Mouse (Mus musculus): Measurements from ENCODE around the gene Prdm1. TPM values are rescaled to one million over a fixed set of nuclear protein-coding genes. Genes with fewer than 3 reads are reported as not detected.

The Prdm1 gene
- polyA plus RNA-seq, 1 experiment from 2014 or later = 0.67 TPM

DNA sequence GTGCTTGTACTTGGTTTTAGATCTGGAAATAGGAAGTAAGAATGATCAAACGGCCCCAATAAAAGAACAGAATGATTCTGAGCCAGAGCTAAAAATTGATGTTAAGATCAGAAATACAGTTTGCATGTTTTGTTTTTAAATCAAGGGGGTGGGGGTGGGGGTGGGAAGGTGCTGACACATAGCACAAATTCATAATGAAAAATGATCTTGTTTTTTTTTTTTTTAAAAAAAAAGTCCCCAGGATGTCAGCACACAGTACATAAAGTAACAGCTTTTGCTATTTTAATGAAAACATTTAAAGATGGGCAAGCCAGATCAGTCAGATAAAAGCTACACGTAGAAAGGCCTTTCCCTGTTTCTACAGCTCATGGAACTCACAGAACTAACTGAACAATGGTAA lies 74.2 kb downstream of the Prdm1 start:
- H3K9ac ChIP-seq = no peak overlapping the region
- no peak overlapping the region for H3K4me3 ChIP-seq
- H3K4me1 ChIP-seq = peaks cover 25% of the 10 kb centered on the region
- no peak for ATAC-seq (ENCODE audit: extremely low read depth, insufficient number of reproducible peaks, low FRiP score, low TSS enrichment)
- H3K36me3 ChIP-seq = no peaks in the 10 kb centered on the region
- H3K4me2 ChIP-seq = no peak overlapping the region
- no peaks in the 10 kb centered on the region for H3K9me3 ChIP-seq
- H3K27ac ChIP-seq (replicated peaks) = no peak overlapping the region
- 51% methylated on average over 2 of the region's 2 CpGs for WGBS
- H3K27me3 ChIP-seq (replicated peaks) = peaks cover 77% of the 10 kb centered on the region

DNA sequence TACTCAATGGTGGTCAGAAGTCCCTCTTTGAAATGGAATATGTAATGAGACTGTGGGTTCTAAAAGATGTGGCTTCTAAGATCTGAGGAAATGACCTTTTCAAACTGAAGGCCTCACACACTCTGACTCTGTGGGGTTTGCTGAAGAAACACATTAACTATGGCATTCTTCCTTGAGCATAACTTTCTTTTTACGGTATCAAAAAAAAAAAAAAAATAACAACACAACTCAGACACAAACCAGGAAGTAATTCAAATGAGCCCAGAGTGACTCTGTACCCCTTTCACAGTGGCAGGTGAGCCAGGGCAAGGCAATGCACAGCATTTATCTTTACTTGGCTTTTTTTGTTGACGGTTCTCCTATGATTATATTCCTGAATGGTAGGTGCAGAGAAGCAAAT lies 77.5 kb downstream of the Prdm1 start:
- Histone ChIP-seq H3K4me3 (no peak overlapping the region), H3K27ac (replicated peaks) (no peak overlapping the region), H3K4me1 (0 out of 2 replicates have a peak, but pooled peaks cover 3% of the 10 kb centered on the region), H3K36me3 (no peaks in the 10 kb centered on the region), H3K4me2 (no peak overlapping the region), H3K27me3 (replicated peaks) (peaks cover 57% of the 10 kb centered on the region), H3K9me3 (no peaks in the 10 kb centered on the region), H3K9ac (no peak overlapping the region)
- ATAC-seq (ENCODE audit: extremely low read depth, insufficient number of reproducible peaks, low FRiP score, low TSS enrichment) = no peak
- 84% methylated on average over 2 of the region's 2 CpGs for WGBS

DNA sequence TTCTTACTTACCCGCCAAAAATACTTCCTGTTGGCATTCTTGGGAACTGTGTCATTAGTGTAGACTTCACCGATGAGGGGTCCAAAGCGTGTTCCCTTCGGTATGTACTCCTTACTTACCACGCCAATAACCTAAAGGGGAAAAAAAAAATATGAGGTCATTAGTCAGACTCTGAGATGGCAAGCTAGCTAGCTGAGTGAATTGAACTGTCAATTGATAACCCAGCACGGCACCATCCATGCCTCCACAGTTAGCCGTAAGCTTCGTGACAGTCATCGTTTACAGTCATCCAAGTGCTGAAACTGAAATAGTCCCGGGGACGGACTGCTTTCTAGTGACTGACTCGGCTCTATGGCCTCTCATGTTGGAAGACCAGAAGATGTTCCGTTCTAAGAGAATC lies 78.2 kb downstream of the Prdm1 start:
- no peak overlapping the region for H3K4me3 ChIP-seq
- H3K27me3 ChIP-seq (replicated peaks) = peaks cover 50% of the 10 kb centered on the region
- ATAC-seq (ENCODE audit: extremely low read depth, insufficient number of reproducible peaks, low FRiP score, low TSS enrichment) = no peak
- no peak overlapping the region for H3K4me2 ChIP-seq
- H3K9ac ChIP-seq = no peak overlapping the region
- no peaks in the 10 kb centered on the region for H3K9me3 ChIP-seq
- H3K36me3 ChIP-seq = no peaks in the 10 kb centered on the region
- no peak overlapping the region for H3K27ac ChIP-seq (replicated peaks)
- WGBS = 73% methylated on average over 13 of the region's 13 CpGs
- H3K4me1 ChIP-seq = 0 out of 2 replicates have a peak, but pooled peaks cover 3% of the 10 kb centered on the region

- no peak overlapping the region for H3K27ac ChIP-seq (replicated peaks)
- no peak overlapping the region for H3K4me2 ChIP-seq
- H3K9me3 ChIP-seq = no peaks in the 10 kb centered on the region
- H3K4me1 ChIP-seq = 0 out of 2 replicates have a peak, but pooled peaks cover 3% of the 10 kb centered on the region
- H3K36me3 ChIP-seq = no peaks in the 10 kb centered on the region
- no peak overlapping the region for H3K4me3 ChIP-seq
- WGBS = 68% methylated on average over 5 of the region's 5 CpGs
- ATAC-seq (ENCODE audit: extremely low read depth, insufficient number of reproducible peaks, low FRiP score, low TSS enrichment) = no peak
- H3K27me3 ChIP-seq (replicated peaks) = peaks cover 51% of the 10 kb centered on the region
- no peak overlapping the region for H3K9ac ChIP-seq
Measured at GRCm38 (mm10) chr10:44449666-44450065, 78.6 kb downstream of the Prdm1 start.

DNA sequence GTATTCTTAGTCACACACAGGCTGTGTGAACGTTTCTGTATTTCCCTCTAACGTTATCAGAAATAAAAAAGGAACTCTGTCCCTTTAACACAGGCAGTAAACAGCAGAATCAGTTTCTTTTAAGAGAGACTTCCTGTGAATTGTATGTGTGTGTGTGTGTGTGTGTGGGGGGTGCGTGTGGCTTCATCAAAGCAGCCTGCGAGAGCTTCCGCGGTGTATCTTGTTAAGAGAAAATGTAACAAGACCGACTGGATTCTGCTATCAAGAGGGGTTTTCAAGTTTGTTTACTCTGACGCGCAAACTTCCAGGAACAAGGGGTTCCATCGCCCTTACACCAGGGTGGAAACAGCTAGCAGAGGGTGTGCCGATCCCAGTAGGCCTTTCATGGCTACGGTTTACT lies 80.1 kb downstream of the Prdm1 start:
- no peaks in the 10 kb centered on the region for H3K9me3 ChIP-seq
- H3K4me1 ChIP-seq = peaks cover 13% of the 10 kb centered on the region
- peak overlapping the region; percentile 15 for H3K4me3 ChIP-seq
- H3K27me3 ChIP-seq (replicated peaks) = peaks cover 38% of the 10 kb centered on the region
- ATAC-seq (ENCODE audit: extremely low read depth, insufficient number of reproducible peaks, low FRiP score, low TSS enrichment) = no peak
- peak overlapping the region; percentile 43 for H3K4me2 ChIP-seq
- 0 out of 2 replicates have a peak overlapping the region, but pooled peaks have one; percentile 25 for H3K9ac ChIP-seq
- no peak overlapping the region for H3K27ac ChIP-seq (replicated peaks)
- no peaks in the 10 kb centered on the region for H3K36me3 ChIP-seq
- 27% methylated on average over 12 of the region's 12 CpGs for WGBS

DNA sequence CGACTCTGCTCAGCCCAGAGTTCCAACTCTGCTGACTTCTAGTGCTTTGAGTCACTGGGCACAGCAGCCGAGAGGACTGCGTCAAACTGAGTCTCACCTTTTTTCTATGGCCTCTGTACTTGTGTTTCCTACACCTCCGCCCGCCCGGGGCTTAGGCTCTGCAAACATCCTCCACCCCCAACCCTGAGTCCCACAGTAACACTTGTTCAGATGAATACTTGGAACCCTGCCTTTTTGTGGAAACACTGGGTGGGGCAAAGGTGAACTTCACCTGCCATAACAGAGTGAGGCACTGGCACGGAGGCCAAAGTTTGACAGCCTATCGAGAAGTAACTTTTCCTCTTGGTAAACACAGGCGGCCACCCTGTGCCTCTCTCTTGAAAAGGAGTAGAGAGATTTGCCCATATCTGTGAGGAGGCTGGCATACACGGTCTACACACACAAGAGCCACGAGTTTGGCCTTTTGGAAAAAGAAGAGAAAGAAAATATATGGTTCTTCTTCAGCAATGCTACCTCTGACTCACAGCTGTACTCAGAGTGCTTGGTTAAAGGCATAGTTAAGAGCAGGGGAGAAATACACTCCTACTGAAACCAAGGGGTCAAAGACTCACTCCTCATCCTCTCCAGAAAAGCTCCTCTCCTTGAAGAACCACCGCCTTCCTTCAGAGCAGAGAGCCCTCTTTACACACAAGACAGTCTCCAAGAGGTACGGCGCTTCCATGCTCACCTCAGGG lies 80.7 kb downstream of the Prdm1 start:
- H3K36me3 ChIP-seq = no peaks in the 10 kb centered on the region
- H3K27ac ChIP-seq (replicated peaks) = no peak overlapping the region
- H3K9ac ChIP-seq = 0 out of 2 replicates have a peak overlapping the region, but pooled peaks have one; percentile 25
- WGBS = 78% methylated on average over 14 of the region's 14 CpGs
- ATAC-seq (ENCODE audit: extremely low read depth, insufficient number of reproducible peaks, low FRiP score, low TSS enrichment) = no peak
- peaks cover 19% of the 10 kb centered on the region for H3K4me1 ChIP-seq
- peaks cover 34% of the 10 kb centered on the region for H3K27me3 ChIP-seq (replicated peaks)
- no peaks in the 10 kb centered on the region for H3K9me3 ChIP-seq
- H3K4me3 ChIP-seq = no peak overlapping the region
- peak overlapping the region; percentile 43 for H3K4me2 ChIP-seq

DNA sequence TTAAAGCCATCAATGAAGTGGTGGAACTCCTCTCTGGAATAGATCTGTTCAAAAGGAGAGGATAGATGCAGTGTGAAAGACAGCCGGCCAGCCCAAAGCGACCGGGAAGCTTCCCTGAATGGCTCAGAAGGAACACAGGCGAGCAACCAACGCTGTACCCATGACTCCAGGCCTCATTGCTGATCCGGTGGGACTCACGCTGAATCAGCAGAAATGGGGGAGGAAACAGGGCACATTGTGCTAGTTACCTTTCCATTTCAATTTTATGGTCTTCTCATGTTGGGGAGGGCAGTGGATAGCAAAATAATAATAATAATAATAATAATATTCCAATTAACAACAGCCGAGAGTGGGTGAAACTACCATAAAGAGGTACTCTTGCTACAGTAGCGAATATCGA lies 81.3 kb downstream of the Prdm1 start:
- H3K4me2 ChIP-seq = no peak overlapping the region
- H3K27me3 ChIP-seq (replicated peaks) = peaks cover 36% of the 10 kb centered on the region
- H3K9ac ChIP-seq = no peak overlapping the region
- no peaks in the 10 kb centered on the region for H3K9me3 ChIP-seq
- H3K4me3 ChIP-seq = no peak overlapping the region
- peaks cover 20% of the 10 kb centered on the region for H3K4me1 ChIP-seq
- H3K36me3 ChIP-seq = no peaks in the 10 kb centered on the region
- 84% methylated on average over 10 of the region's 10 CpGs for WGBS
- H3K27ac ChIP-seq (replicated peaks) = no peak overlapping the region
- no peak for ATAC-seq (ENCODE audit: extremely low read depth, insufficient number of reproducible peaks, low FRiP score, low TSS enrichment)

- whole genome bisulfite sequencing = 63% methylated on average over 4 of the region's 4 CpGs
- peaks cover 40% of the 10 kb centered on the region for H3K27me3 ChIP-seq (replicated peaks)
- no peaks in the 10 kb centered on the region for H3K9me3 ChIP-seq
- no peak overlapping the region for H3K9ac ChIP-seq
- H3K36me3 ChIP-seq = no peaks in the 10 kb centered on the region
- peaks cover 20% of the 10 kb centered on the region for H3K4me1 ChIP-seq
- no peak for ATAC-seq (ENCODE audit: extremely low read depth, insufficient number of reproducible peaks, low FRiP score, low TSS enrichment)
- no peak overlapping the region for H3K4me2 ChIP-seq
- H3K27ac ChIP-seq (replicated peaks) = no peak overlapping the region
- H3K4me3 ChIP-seq = no peak overlapping the region
Measured at GRCm38 (mm10) chr10:44444415-44444814, 83.9 kb downstream of the Prdm1 start.

GRCm38 (mm10) chr10:44443696-44444095 lies 84.6 kb downstream of the Prdm1 start:
- peaks cover 20% of the 10 kb centered on the region for H3K4me1 ChIP-seq

DNA sequence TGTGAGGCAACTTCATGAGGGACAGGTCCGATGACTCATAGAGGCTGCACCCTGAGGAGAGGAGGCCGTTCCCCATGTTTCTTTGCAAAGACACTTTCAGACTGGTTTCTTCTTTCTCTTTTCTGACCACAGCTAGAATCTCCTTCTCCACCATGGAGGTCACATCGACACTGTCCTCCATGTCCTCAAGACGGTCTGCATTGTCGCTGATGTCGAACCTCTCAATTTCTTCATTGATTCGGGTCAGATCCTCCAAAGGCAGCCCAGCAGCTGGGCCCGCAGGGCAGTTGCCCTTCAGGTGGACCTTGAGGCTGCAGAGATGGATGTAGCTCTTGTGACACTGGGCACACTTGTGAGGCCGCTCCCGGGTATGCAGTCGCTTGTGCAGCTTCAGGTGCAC lies 88.6 kb downstream of the Prdm1 start:
- Histone ChIP-seq H3K9me3 (no peaks in the 10 kb centered on the region), H3K4me1 (peaks cover 17% of the 10 kb centered on the region), H3K9ac (no peak overlapping the region), H3K4me2 (no peak overlapping the region), H3K27me3 (replicated peaks) (peaks cover 26% of the 10 kb centered on the region), H3K36me3 (no peaks in the 10 kb centered on the region), H3K27ac (replicated peaks) (no peak overlapping the region), H3K4me3 (no peak overlapping the region)
- 87% methylated on average over 11 of the region's 11 CpGs for WGBS
- ATAC-seq (ENCODE audit: extremely low read depth, insufficient number of reproducible peaks, low FRiP score, low TSS enrichment) = no peak

More at GRCm38 (mm10) chr10:44443696-44444095, 84.6 kb downstream of the Prdm1 start:
- 28% methylated on average over 12 of the region's 12 CpGs for WGBS
- Histone ChIP-seq H3K9ac (no peak overlapping the region), H3K36me3 (no peaks in the 10 kb centered on the region), H3K4me2 (peak overlapping the region; percentile 52), H3K27ac (replicated peaks) (no peak overlapping the region), H3K4me3 (peak overlapping the region; percentile 19), H3K9me3 (no peaks in the 10 kb centered on the region), H3K27me3 (replicated peaks) (peaks cover 35% of the 10 kb centered on the region)
- no peak for ATAC-seq (ENCODE audit: extremely low read depth, insufficient number of reproducible peaks, low FRiP score, low TSS enrichment)

DNA sequence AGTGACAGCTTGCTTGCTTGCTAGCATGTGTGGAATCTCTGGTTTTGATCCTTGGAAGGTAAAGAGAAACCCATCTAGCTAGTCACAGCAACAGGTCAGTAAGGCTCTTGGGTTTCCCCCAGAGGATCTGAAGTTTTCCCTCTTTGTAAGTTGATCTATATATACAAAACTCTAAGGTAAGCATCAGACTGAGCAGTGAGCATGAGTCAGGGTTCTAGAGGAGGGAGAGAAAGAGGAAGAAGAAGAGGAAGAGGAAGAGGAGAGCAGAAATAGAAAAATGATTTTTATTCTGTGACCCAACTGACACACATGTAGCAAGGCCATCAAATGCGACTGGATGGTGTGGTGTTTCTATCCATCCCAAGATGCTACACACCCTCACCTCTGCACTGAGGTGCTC lies 90.7 kb downstream of the Prdm1 start:
- Histone ChIP-seq H3K27ac (replicated peaks) (no peak overlapping the region), H3K9me3 (no peaks in the 10 kb centered on the region), H3K4me1 (peaks cover 1% of the 10 kb centered on the region; the same call in 1 of the 2 replicates), H3K36me3 (no peaks in the 10 kb centered on the region), H3K27me3 (replicated peaks) (peaks cover 28% of the 10 kb centered on the region), H3K9ac (no peak overlapping the region), H3K4me2 (no peak overlapping the region), H3K4me3 (no peak overlapping the region)
- no peak for ATAC-seq (ENCODE audit: extremely low read depth, insufficient number of reproducible peaks, low FRiP score, low TSS enrichment)
- 70% methylated on average over 1 of the region's 1 CpGs for WGBS

DNA sequence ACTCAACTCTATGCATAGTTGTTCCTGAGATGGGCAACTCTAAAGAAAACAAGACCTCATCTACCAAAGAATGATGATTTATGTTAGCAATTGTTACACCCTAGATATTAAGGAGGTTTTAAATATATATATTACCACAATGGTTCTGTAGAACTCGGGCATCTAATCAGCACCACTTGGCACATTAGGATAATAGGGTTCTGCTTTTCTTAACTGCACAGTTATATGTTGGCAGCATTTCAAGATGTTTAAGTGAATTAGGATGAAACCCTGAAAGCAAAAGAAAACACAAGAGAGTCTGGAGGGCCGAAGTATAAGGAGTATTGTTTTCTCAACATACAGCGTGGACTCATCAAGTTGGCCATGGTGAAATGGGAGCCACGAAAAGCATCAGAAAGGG lies 92.3 kb downstream of the Prdm1 start:
- WGBS = 72% methylated on average over 4 of the region's 4 CpGs
- H3K9me3 ChIP-seq = no peaks in the 10 kb centered on the region
- peaks cover 12% of the 10 kb centered on the region for H3K27me3 ChIP-seq (replicated peaks)
- no peaks in the 10 kb centered on the region for H3K36me3 ChIP-seq
- no peak overlapping the region for H3K4me3 ChIP-seq
- no peaks in the 10 kb centered on the region for H3K4me1 ChIP-seq
- no peak overlapping the region for H3K27ac ChIP-seq (replicated peaks)
- no peak overlapping the region for H3K9ac ChIP-seq
- H3K4me2 ChIP-seq = no peak overlapping the region
- ATAC-seq (ENCODE audit: extremely low read depth, insufficient number of reproducible peaks, low FRiP score, low TSS enrichment) = no peak

Measured in heart, embryonic 13.5 days (tissue).